Mouse (Mus musculus) forebrain, embryonic 13.5 days (tissue): ENCODE data around the gene Tbx6. TPM values are rescaled to one million over a fixed set of nuclear protein-coding genes. Genes with fewer than 3 reads are reported as not detected.

Experiments used
- ATAC-seq: fragments of 200-750 bp; cut with Nextera tagmentation; 2 replicates; pipeline ENCODE4 v1.8.0; 2017
- H3K27ac ChIP-seq: fragments of 300-500 bp; sonication (generic); 2 replicates; pipeline ENCODE4 v1.5.1; 2015; ENCODE audit warnings: inconsistent platforms, mild to moderate bottlenecking, moderate library complexity
- H3K27me3 ChIP-seq: fragments of 300-500 bp; sonication (generic); 2 replicates; pipeline ENCODE4 v1.6.1; 2015; ENCODE audit warnings: mild to moderate bottlenecking, inconsistent platforms
- H3K36me3 ChIP-seq: fragments of 300-500 bp; sonication (generic); 2 replicates; pipeline ENCODE4 v1.6.1; 2015; ENCODE audit warnings: mild to moderate bottlenecking, inconsistent platforms; ENCODE audit not compliant: poor library complexity, severe bottlenecking
- H3K4me1 ChIP-seq: fragments of 300-500 bp; sonication (generic); 2 replicates; pipeline ENCODE4 v1.6.1; 2015; ENCODE audit warnings: inconsistent platforms
- H3K4me2 ChIP-seq: fragments of 300-500 bp; sonication (generic); 2 replicates; pipeline ENCODE4 v1.6.1; 2015; ENCODE audit warnings: inconsistent platforms, mild to moderate bottlenecking, moderate library complexity
- H3K4me3 ChIP-seq: fragments of 300-500 bp; sonication (generic); 2 replicates; pipeline ENCODE4 v1.5.1; 2015; ENCODE audit warnings: mild to moderate bottlenecking, inconsistent platforms
- H3K9ac ChIP-seq: fragments of 300-500 bp; sonication (generic); 2 replicates; pipeline ENCODE4 v1.6.1; 2015; ENCODE audit warnings: mild to moderate bottlenecking, inconsistent platforms
- H3K9me3 ChIP-seq: fragments of 300-500 bp; sonication (generic); replicated peaks from 2 replicates; pipeline ENCODE4 v1.6.1; 2016; ENCODE audit warnings: inconsistent platforms
- whole genome bisulfite sequencing: fragments of 180-500 bp; shearing (Covaris S2); methylation state at CpG from one replicate; pipeline ENCODE4 v1.1.7; 2015; 5-methylcytosine and 5-hydroxymethylcytosine counted together
- polyA plus RNA-seq: library from polyadenylated mRNA; unstranded; fragments of >200 nt; fragmentation: Nextera tagmentation; extraction: Ambion mirVana; gene quantifications from 2 replicates; pipeline ENCODE4 v1.2.1, GENCODE M21; 2015

Gene Tbx6
- polyA plus RNA-seq, 1 experiment from 2014 or later, result 0.43 TPM

DNA sequence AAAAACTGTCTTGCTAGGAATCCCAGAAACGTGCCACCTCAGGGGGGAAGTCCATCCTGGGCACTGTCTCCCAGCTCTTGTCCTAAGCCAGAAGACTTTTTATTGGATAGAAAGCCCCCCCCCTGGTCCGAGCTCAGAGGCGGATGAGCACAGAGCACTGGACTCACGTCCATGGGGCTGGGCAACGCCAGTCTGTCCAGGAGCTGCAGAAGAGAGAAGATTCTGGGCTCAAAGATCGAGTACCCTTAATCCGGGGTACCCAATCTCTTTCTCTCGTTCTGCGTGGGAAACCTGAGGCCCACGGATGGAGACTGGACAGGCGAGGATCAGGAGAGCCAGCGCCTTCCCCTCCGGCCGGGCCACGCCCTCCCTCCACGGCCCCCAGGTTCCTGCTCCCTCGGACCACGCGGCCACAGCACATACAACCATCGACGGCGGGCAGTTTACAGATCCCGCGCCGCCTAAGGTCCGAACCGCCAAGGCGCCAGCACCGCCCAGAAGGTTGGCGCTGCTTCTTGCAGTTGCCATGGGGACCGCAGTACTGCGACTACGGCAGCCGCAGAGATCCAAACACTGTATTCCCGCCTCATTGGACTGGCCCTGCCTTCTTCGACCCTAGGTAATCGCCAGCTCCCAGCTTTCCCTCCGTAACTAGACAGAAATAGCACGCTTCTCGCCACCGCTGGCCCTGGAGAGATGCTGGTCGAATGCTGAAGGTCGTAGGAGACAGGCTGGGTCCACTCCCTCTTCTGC is 27.6 kb downstream of the Tbx6 start:
- Histone ChIP-seq H3K9ac (peak overlapping the region; percentile 92), H3K9me3 (no peaks in the 10 kb centered on the region), H3K4me1 (peaks cover 23% of the 10 kb centered on the region), H3K27ac (peak overlapping the region; percentile 80), H3K27me3 (no peaks in the 10 kb centered on the region), H3K4me2 (peak overlapping the region; percentile 88), H3K4me3 (peak overlapping the region; percentile 75), H3K36me3 (peaks cover 14% of the 10 kb centered on the region; the same call in 1 of the 2 replicates)
- ATAC-seq, result peak; percentile 97
- 2% methylated on average over 43 of the region's 43 CpGs for WGBS

DNA sequence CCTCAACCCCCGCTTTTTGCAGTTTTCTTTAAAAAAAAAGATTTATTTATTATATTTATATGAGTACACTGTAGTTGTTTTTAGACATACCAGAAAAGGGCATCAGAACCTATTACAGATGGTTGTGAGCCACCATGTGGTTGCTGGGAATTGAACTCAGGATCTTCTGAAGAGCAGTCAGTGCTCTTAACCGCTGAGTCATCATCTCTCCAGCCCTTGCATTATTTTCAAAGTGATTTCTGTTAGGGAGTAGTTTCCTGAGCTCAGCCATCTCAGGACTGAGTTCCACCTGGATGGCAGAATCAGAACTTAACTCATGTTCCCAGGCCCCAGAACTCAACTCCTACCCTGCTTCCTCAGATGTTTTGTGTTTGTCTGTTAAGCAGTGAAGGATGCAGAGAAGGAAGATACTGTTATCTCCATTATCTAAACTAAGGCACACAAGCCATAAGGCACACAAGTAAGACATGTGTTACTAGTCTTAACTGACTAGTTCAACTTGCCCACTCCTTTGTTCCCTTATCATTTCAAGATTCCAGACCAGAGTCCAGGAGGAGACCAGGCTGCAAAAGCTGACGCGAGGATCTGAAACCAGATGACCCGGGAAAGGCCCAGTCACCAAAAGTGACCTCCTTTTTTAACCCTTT is 28.6 kb downstream of the Tbx6 start:
- peaks cover 6% of the 10 kb centered on the region; the same call in 1 of the 2 replicates for H3K36me3 ChIP-seq
- peak overlapping the region; percentile 92; the same call in 1 of the 2 replicates for H3K9ac ChIP-seq
- no peak overlapping the region for H3K4me3 ChIP-seq
- peak overlapping the region; percentile 88; the same call in 1 of the 2 replicates for H3K4me2 ChIP-seq
- 62% methylated on average over 5 of the region's 5 CpGs for WGBS
- H3K27me3 ChIP-seq, result no peaks in the 10 kb centered on the region
- H3K9me3 ChIP-seq, result no peaks in the 10 kb centered on the region
- peaks cover 23% of the 10 kb centered on the region for H3K4me1 ChIP-seq
- no peak for ATAC-seq
- H3K27ac ChIP-seq, result no peak overlapping the region

- WGBS, result 56% methylated on average over 8 of the region's 8 CpGs
- H3K9ac ChIP-seq, result no peak overlapping the region
- no peaks in the 10 kb centered on the region; the same call in 1 of the 2 replicates for H3K9me3 ChIP-seq
- ATAC-seq, result no peak
- H3K4me1 ChIP-seq, result no peaks in the 10 kb centered on the region
- no peak overlapping the region for H3K4me2 ChIP-seq
- no peaks in the 10 kb centered on the region; the same call in 1 of the 2 replicates for H3K27me3 ChIP-seq
- H3K4me3 ChIP-seq, result no peak overlapping the region
- no peaks in the 10 kb centered on the region for H3K36me3 ChIP-seq
- H3K27ac ChIP-seq, result no peak overlapping the region
Measured at GRCm38 (mm10) chr7:126815726-126816222, 34.5 kb downstream of the Tbx6 start.

- H3K4me3 ChIP-seq, result no peak overlapping the region
- H3K4me2 ChIP-seq, result no peak overlapping the region
- H3K36me3 ChIP-seq, result no peaks in the 10 kb centered on the region
- 87% methylated on average over 8 of the region's 8 CpGs for WGBS
- no peaks in the 10 kb centered on the region; the same call in 1 of the 2 replicates for H3K9me3 ChIP-seq
- no peaks in the 10 kb centered on the region; the same call in 1 of the 2 replicates for H3K27me3 ChIP-seq
- ATAC-seq, result no peak
- H3K27ac ChIP-seq, result no peak overlapping the region
- no peaks in the 10 kb centered on the region for H3K4me1 ChIP-seq
- H3K9ac ChIP-seq, result no peak overlapping the region
Measured at GRCm38 (mm10) chr7:126816494-126816893, 35.2 kb downstream of the Tbx6 start.

DNA sequence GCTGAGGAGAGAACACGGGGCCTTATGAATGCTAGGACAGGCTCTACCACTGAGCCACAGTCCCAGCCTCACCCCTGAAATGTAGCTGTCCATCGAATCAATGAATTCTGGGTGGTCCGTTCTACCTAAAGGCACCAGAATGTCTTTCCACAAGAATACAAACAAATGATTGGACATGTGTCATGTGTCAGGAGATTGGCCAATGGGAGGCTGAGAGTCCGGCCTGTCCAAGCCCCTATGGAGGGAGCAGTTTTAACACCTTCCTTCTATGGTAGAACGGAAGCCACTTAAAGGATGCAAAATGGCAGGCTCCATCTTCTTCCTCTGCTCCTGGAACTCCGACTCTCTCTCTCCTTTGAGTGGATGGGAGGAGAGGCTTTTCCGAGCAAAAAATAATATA is 36.3 kb downstream of the Tbx6 start:
- WGBS, result 83% methylated on average over 7 of the region's 7 CpGs
- Histone ChIP-seq H3K4me2 (no peak overlapping the region), H3K27me3 (no peaks in the 10 kb centered on the region; the same call in 1 of the 2 replicates), H3K27ac (no peak overlapping the region), H3K4me3 (no peak overlapping the region), H3K36me3 (no peaks in the 10 kb centered on the region), H3K4me1 (peaks cover 7% of the 10 kb centered on the region), H3K9ac (no peak overlapping the region), H3K9me3 (no peaks in the 10 kb centered on the region; the same call in 1 of the 2 replicates)
- ATAC-seq, result no peak

GRCm38 (mm10) chr7:126818818-126819217 is 37.5 kb downstream of the Tbx6 start:
- Histone ChIP-seq H3K27me3 (no peaks in the 10 kb centered on the region; the same call in 1 of the 2 replicates), H3K27ac (no peak overlapping the region), H3K4me3 (no peak overlapping the region), H3K9ac (no peak overlapping the region), H3K36me3 (no peaks in the 10 kb centered on the region), H3K4me1 (peaks cover 15% of the 10 kb centered on the region), H3K4me2 (no peak overlapping the region), H3K9me3 (no peaks in the 10 kb centered on the region; the same call in 1 of the 2 replicates)
- no peak for ATAC-seq
- WGBS, result 35% methylated on average over 1 of the region's 1 CpGs

- no peaks in the 10 kb centered on the region; the same call in 1 of the 2 replicates for H3K27me3 ChIP-seq
- 0 out of 2 replicates have a peak overlapping the region, but pooled peaks have one; percentile 69 for H3K4me3 ChIP-seq
- peak overlapping the region; percentile 78 for H3K27ac ChIP-seq
- WGBS, result 25% methylated on average over 7 of the region's 7 CpGs
- no peaks in the 10 kb centered on the region; the same call in 1 of the 2 replicates for H3K9me3 ChIP-seq
- no peaks in the 10 kb centered on the region for H3K36me3 ChIP-seq
- peak; percentile 28; the same call in 1 of the 2 replicates for ATAC-seq
- H3K9ac ChIP-seq, result peak overlapping the region; percentile 83
- H3K4me1 ChIP-seq, result peaks cover 41% of the 10 kb centered on the region
- H3K4me2 ChIP-seq, result peak overlapping the region; percentile 76
Measured at GRCm38 (mm10) chr7:126821835-126822511, 40.7 kb downstream of the Tbx6 start.

DNA sequence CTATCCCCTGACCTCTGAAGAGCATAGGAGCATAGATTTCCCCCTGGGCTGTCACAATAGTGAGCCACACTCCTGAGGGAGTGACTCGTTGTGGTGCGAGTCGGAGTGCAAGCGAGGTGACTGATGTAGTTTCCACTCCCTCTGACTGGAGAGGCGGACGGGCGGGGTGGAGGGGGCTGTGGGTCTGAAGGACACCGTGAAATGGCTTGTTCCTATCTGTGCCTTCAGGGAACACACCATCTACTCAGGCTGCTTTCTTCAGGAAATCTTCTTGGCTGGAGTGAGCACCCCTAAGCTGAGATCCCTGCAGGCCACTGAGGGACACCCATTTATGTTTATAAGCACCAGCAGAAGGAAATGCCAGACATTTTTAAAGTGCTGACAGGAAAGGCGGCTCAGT is 41.5 kb downstream of the Tbx6 start:
- Histone ChIP-seq H3K36me3 (no peaks in the 10 kb centered on the region), H3K4me2 (peak overlapping the region; percentile 76), H3K27me3 (no peaks in the 10 kb centered on the region), H3K4me1 (peaks cover 46% of the 10 kb centered on the region), H3K4me3 (peak overlapping the region; percentile 69), H3K9ac (peak overlapping the region; percentile 83), H3K9me3 (no peaks in the 10 kb centered on the region; the same call in 1 of the 2 replicates), H3K27ac (peak overlapping the region; percentile 78)
- ATAC-seq, result peak; percentile 41
- 18% methylated on average over 9 of the region's 9 CpGs for WGBS

GRCm38 (mm10) chr7:126823202-126823711 is 42.0 kb downstream of the Tbx6 start:
- WGBS, result 0% methylated on average over 6 of the region's 19 CpGs
- Histone ChIP-seq H3K27me3 (no peaks in the 10 kb centered on the region), H3K9me3 (no peaks in the 10 kb centered on the region; the same call in 1 of the 2 replicates), H3K27ac (peak overlapping the region; percentile 78), H3K9ac (peak overlapping the region; percentile 83), H3K4me1 (peaks cover 46% of the 10 kb centered on the region), H3K4me3 (peak overlapping the region; percentile 69), H3K36me3 (no peaks in the 10 kb centered on the region), H3K4me2 (peak overlapping the region; percentile 76)
- ATAC-seq, result peak; percentile 80

GRCm38 (mm10) chr7:126823940-126824339 is 42.7 kb downstream of the Tbx6 start:
- H3K9ac ChIP-seq, result peak overlapping the region; percentile 83
- peaks cover 5% of the 10 kb centered on the region for H3K36me3 ChIP-seq
- H3K27me3 ChIP-seq, result no peaks in the 10 kb centered on the region
- peak overlapping the region; percentile 76 for H3K4me2 ChIP-seq
- WGBS, result 4% methylated on average over 10 of the region's 10 CpGs
- peak overlapping the region; percentile 78 for H3K27ac ChIP-seq
- no peak for ATAC-seq
- H3K4me3 ChIP-seq, result peak overlapping the region; percentile 69
- H3K4me1 ChIP-seq, result peaks cover 46% of the 10 kb centered on the region
- H3K9me3 ChIP-seq, result no peaks in the 10 kb centered on the region; the same call in 1 of the 2 replicates

GRCm38 (mm10) chr7:126825403-126825802 is 44.1 kb downstream of the Tbx6 start:
- no peak overlapping the region for H3K9ac ChIP-seq
- peak overlapping the region; percentile 76 for H3K4me2 ChIP-seq
- H3K27me3 ChIP-seq, result no peaks in the 10 kb centered on the region
- H3K36me3 ChIP-seq, result peaks cover 15% of the 10 kb centered on the region
- 27% methylated on average over 8 of the region's 8 CpGs for WGBS
- H3K9me3 ChIP-seq, result no peaks in the 10 kb centered on the region
- H3K4me1 ChIP-seq, result peaks cover 46% of the 10 kb centered on the region
- H3K4me3 ChIP-seq, result no peak overlapping the region
- H3K27ac ChIP-seq, result no peak overlapping the region
- no peak for ATAC-seq
